Mouse (Mus musculus) heart, adult 18-20 months (tissue): ENCODE measurements around the gene Usp35. TPM values are rescaled to one million over a fixed set of nuclear protein-coding genes. Genes with fewer than 3 reads are reported as not detected.

Source experiments
- total RNA-seq, 2 experiments: library from RNA; stranded (reverse); gene quantifications; 2 replicates each; pipeline ENCODE4 v1.2.3; 2021

Gene Usp35
- total RNA-seq, 2 experiments from 2014 or later: 0.41 to 0.60 TPM

Other genes starting within 250 kb of the Usp35 start
- gene Kctd21, start 307 bp upstream of the Usp35 start, total RNA-seq: 1 to 10 TPM; 4.1 to 4.9 TPM
- 1 to 10 TPM; 4.4 to 4.8 TPM for gene Alg8, start 39.6 kb upstream of the Usp35 start, total RNA-seq
- 100 to 1,000 TPM; 548 to 551 TPM for gene Ndufc2, start 68.0 kb upstream of the Usp35 start, total RNA-seq
- 100 to 1,000 TPM in 1 of 2 experiments, 10 to 100 TPM in 1; 73.2 to 181 TPM for gene Thrsp, start 85.7 kb upstream of the Usp35 start, total RNA-seq
- under 1 TPM; 0.37 to 0.69 TPM for gene Kctd14, start 119.3 kb upstream of the Usp35 start, total RNA-seq
- 10 to 100 TPM; 51.9 to 69.1 TPM for gene Ints4, start 148.9 kb upstream of the Usp35 start, total RNA-seq
- gene Aamdc, start 247.5 kb upstream of the Usp35 start, total RNA-seq: 10 to 100 TPM; 63.9 to 67.8 TPM
- 10 to 100 TPM; 14.3 to 16.1 TPM for gene Rsf1, start 247.9 kb upstream of the Usp35 start, total RNA-seq